Mouse (Mus musculus): ENCODE data around the gene Lmo3.

- TF ChIP-seq POLR2A (IDR thresholded peaks at IDR 0.05; ENCODE audit: control insufficient read depth, extremely low read depth, insufficient read depth, low read length, poor library complexity) (no peak), CTCF (IDR thresholded peaks at IDR 0.05; ENCODE audit: borderline replicate concordance, control insufficient read depth, extremely low read depth, insufficient read depth, low read length, poor library complexity) (no peak)
These were observed 190.7 kb downstream of the Lmo3 start for GRCm38 (mm10) chr6:138391085-138391484.

All from thymus, adult 2 months (tissue).